Mouse (Mus musculus) megakaryocyte, embryonic 14.5 days (primary cell): ENCODE results near the gene Zfp212.

Source experiments
- FLI1 ChIP-seq: IDR thresholded peaks from 2 replicates; pipeline ENCODE4 v1.6.1; 2012; ENCODE audit warnings: low read length, inconsistent platforms, mixed read lengths
- GATA1 ChIP-seq: IDR thresholded peaks from 3 replicates; pipeline ENCODE4 v1.6.1; 2012; ENCODE audit warnings: mixed read lengths, low read length, inconsistent platforms, borderline replicate concordance

DNA sequence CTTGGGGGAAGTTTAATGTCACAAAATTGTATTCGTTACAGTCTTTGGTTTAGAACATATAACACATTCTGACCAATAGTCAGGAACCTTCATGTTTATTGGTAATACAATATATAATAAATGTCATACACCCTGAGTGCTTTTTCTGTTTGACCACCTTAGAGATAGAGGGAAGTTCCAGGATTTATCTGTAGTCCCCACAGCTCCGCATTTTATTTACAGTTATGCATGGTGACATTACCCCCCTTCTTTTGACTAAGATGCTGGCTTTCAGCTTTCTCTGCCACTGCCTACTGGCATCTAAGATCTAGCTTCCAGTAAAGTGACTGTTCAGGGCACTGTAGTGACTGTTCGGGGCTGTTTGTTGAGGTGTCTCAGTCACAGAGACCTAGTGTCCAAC is 34.1 kb downstream of the Zfp212 start:
- TF ChIP-seq GATA1 = no peak
- no peak for TF ChIP-seq FLI1
